Mouse (Mus musculus): ENCODE data around the gene Rbp2.

Rbp2 gene

DNA sequence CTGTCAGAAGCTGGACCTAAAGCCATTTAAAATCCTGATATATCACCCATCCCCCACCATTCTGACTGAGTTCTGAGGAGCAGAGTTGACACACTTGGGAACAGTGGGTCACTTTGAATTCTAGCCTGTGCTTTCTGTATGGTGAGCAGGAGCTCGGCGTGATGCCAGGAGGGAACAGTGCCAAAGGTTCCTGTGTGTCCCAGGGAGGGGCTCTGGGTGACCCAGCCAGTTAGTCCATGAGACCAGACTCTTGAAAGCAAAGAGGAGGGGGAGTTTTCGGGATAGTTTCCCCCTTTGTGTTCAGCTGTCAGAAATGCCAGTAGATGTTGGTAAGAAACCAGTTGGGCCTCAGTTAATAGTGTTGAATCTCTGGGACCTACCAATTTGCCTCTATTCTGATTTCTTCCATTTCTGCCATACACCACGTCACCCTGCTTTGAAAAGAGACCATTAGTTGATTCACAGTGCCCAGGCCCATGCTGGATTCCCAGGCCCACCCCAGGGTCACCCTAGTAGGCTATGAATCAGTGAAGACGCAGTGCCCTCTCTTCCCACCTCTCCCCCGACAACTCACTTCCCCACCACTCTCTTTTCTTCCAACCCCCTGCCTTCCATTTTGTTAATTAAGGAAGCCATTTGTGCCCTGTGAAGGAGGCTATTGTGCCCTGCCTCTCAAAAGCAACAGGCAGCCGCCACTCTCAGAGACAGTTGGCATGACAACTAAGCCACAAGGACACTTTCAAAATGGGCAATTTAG, 39.0 kb downstream of the Rbp2 start:
- no peak for DNase-seq (ENCODE audit: low read depth)

DNA sequence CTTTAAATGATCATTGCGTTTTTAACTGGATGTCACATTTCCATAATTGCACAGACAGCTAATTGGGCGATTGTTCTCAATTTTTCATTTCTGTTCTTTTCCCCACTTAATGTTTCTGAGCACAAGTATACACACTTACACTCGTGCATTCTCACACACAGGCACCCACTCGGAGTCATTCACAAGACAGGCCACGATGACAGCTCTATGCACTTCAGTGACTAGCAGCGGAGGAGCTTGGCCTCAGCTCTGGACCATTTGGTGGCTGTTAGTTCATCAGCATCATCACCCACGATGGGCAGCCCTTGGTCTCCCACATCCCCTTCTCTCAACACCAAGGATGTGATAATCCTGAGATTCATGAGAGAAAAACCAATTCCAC, 39.6 kb downstream of the Rbp2 start:
- no peak for DNase-seq (ENCODE audit: low read depth)

DNA sequence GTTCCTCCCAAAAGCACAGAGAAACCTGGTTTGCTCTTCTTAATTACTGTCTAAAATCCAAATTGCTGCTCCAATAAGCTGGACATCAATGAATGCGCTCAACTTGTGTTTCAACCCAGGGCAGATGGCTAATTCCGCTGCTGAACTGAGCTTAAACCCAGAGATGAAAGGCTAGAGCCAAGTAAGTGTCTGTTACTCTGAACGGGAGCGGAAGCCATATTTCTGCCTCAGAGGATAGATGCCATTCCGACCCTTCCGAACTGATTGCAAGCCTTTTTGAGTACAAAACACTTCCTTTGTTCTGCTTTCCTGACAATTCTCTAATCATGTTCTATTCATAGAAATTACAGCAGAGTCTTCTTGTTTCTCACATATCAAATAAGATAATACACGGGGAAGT, 41.3 kb downstream of the Rbp2 start:
- no peak for DNase-seq (ENCODE audit: low read depth)

DNA sequence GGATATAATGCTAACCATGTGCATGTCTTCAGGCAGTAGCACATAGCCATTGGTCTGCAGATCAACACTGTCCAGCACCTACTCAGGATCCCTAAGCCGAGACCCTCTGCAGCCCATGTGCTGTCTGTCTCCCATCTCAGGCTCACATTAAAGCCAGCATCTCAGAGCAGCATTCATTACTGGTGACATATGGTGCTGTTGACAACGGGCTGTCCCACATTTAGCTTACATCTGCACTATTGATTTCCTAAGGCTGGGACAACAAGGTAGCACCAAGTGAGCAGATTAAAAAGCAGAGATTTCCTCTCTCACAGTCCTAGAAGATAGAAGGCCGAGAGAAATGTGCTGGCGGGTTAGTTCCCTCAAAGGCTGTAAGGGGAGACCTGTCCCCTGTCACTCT, 43.9 kb downstream of the Rbp2 start:
- DNase-seq (ENCODE audit: low read depth): no peak

DNA sequence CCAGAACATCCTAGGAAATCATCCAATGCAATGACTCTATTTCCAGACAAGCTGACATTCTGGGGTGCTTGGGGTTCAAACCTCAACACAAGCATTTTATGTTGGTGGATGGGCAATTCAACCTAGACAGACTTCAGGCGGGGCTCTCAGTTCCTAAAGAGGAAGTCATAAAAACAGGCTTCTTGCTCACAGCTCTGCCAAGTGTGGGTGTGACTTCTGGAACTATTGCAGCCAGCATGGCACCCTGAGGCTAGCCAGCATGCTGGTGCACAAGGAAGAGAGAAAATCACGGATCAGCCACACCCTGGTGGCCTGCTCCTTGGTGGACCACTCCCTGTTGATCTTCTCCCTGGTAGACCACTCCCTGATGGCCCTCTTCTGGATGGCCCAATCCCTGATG, 45.1 kb downstream of the Rbp2 start:
- DNase-seq (ENCODE audit: low read depth): no peak

DNA sequence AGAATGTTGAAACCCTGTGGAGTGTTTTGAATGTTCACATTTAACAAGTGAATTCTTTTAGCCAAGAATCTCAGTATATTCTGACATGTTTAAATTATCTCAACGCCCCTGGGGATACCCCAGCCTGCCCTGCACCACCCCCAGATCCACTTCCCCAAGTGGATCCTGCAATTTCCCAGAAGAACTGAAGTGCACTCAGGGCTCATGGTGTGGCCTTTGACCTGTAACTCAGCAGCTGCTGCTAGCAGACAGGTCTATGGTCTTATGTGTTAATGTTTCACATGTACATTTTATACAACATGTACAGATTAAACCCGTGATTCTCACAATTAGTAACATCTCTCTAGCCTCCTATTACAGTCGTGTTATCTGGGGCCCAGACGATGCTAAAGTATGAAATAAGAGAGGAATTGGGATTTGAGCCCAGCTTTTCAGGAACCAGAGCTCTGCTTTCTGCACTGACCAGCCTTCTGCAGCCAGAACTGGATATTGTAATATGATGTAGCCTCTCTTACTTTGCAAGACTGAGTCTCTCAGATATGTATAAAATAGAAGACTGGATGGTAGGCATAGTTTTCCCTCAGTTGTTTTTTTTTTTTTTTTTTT, 48.9 kb downstream of the Rbp2 start:
- no peak for DNase-seq (ENCODE audit: low read depth)

DNA sequence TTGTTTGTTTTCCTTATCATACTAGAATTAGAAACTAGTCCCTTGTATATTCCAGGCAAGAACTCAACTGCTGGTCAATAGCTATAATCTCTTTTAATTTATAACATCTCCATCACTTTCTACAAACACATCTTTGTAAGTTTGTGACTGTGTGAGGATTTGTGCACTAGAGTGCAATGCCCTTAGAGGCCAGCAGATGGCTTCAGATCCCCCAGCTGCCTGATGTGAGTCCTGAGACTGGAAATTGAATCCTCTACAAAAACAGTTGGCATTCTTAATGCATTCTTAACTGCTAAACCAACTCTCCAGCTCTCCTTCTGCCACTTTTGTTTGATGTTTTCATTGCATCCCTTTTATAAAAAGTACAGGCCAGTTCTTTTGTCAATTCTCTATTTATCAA, 49.8 kb downstream of the Rbp2 start:
- peak; percentile 22 for DNase-seq (ENCODE audit: low read depth)

DNA sequence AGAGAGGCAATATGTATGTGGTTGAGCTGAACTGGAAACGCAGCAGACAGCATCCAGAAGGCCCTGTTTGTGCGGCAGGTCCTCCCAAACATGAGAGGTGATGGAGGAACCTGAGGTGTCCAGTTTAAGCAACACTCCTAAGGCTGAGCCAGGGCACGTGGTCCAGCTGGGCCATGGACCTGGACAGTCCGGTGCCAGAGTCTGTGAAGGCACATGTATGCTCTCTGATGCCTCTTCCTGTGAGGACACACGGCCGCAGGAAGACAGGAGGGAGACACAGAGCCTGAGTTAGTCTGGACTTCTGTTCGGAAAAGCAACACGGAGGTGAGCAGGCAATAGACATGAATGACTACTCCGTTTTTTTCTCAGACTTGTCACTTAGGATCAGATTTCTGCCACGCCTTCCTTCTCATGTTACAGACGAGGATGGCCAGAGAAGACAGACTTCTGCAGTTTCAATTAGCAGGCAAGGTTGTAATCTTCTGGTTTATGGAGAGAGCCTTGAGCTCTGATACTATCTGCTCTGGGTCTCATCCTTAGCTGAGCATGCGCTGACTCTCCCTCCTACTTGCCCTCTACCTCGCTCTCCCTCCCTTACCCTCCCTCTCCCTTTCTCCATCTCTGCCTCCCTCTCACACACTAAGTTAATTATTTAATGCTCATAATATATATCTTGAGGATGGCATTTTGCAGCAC, 52.2 kb downstream of the Rbp2 start:
- no peak for DNase-seq (ENCODE audit: low read depth)

DNA sequence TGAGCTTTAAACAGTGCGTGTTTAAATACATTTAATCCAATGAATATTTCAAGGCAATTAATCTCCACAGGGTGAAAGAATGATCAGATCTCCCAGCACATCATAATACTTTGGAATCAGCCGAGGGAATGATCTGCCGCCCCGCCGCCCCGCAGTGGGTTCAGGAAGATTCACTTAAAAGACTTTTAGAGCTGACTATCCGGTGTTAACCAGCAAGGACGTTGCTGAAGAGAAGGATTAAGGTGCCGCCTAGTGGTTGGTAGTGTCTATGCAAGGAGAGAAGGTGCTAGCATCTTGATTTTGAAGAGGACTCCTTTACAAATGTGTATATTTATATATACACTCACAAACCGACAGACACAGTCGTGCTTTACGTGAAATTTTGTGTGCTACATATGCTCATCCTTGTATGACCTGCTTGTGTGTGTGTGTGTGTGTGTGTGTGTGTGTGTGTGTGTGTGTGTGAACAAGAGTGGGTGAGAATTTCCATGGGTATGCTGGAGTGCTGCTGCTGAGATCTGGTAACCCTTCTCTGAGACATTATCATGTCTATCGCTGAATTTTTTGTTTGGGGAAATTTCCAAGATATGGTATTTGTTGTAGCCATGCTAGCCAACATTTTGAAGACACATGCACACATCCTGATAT, 52.9 kb downstream of the Rbp2 start:
- DNase-seq (ENCODE audit: low read depth): peak; percentile 56

DNA sequence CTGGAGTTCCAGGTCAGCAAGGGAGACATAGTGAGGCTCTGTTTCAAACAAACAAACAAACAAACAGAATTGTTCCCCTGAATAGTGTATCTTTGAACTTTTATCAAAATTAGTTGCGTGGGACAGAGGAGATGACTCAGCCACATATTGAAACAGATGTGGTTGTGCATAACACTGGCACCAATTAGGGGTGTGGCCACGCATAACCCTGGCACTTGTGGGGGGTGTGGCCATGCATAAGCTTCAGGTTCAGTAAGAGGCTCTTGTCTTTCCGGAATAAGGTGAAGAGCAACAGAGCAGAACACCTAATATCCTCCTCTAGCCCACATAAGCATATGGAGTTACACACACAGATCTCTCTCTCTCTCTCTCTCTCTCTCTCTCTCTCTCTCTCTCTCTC, 58.1 kb downstream of the Rbp2 start:
- no peak for DNase-seq (ENCODE audit: low read depth)
